In the genomic region with DNA sequence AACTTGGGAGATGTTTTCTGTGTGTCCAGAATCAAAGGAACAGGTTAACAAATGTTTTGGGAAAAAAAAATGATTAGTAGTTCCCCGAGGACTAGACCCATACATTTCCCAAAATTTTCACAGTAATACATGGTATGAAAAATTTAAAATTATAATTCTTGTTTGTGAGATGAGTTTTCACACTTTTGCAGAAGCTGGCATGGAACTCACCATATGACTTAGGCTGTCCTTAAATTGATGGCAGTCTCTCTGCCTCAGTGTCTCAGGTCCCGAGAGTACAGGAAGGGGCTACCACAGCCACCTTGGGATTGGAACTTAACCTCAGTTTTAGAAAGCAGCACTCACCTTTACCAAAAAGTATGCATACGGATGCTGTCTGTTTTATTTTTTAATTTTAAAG, we compare ENCODE assay signal across 23 mouse cellular contexts.
A peak's percentile ranks its signal among the peaks of the same experiment; 100 is the strongest.
DNase-seq lines count a peak whose midpoint lies in the region; ATAC-seq and TF ChIP-seq lines count a peak whose summit lies in the region.
"Had no signal": no experiment of that assay in that cellular context is flagged by ENCODE, and none has a peak within 500 bp of the region (broad histone marks: within the 10 kb centered on the region; RNA-seq: fewer than 3 reads in every experiment).

No protein-coding gene starts in this region.

- no peaks in the 10 kb centered on the region for H3K4me1 ChIP-seq in forebrain, postnatal 0 days (ENCODE audit: insufficient read depth)
- H3K4me1 ChIP-seq in forebrain, embryonic 14.5 days (ENCODE audit: control insufficient read depth, insufficient read depth, low read length), result no peaks in the 10 kb centered on the region
- H3K4me1 ChIP-seq: embryonic facial prominence, embryonic 10.5 days; embryonic facial prominence, embryonic 12.5 days; forebrain, embryonic 13.5 days had no signal

- no peak for ATAC-seq in forebrain, postnatal 0 days
- no peak for ATAC-seq in forebrain, embryonic 14.5 days
- ATAC-seq: activated CD4-positive, CD25-positive, alpha-beta regulatory T cell, adult 4 months; CD4-positive, CD25-positive, alpha-beta regulatory T cell, adult 4 months; forebrain, embryonic 13.5 days; forebrain, embryonic 16.5 days; Patski had no signal

- no peak overlapping the region for H3K27ac ChIP-seq in forebrain, postnatal 0 days (ENCODE audit: low read depth, low read length)
- H3K27ac ChIP-seq in forebrain, embryonic 14.5 days (ENCODE audit: low read depth, low read length), result no peak overlapping the region
- 0 out of 2 replicates have a peak overlapping the region, but pooled peaks have one; percentile 8 for H3K27ac ChIP-seq in layer of hippocampus, adult 2 months
- H3K27ac ChIP-seq: embryonic facial prominence, embryonic 10.5 days; embryonic facial prominence, embryonic 12.5 days; forebrain, embryonic 13.5 days had no signal

- WGBS in forebrain, postnatal 0 days, result 68% methylated on average over 3 of the region's 3 CpGs
- 82% methylated on average over 3 of the region's 3 CpGs for WGBS in forebrain, embryonic 14.5 days

- H3K27me3 ChIP-seq in forebrain, postnatal 0 days (ENCODE audit: insufficient read depth, low read length), result no peaks in the 10 kb centered on the region
- H3K27me3 ChIP-seq in forebrain, embryonic 14.5 days (replicated peaks; ENCODE audit: control insufficient read depth, insufficient read depth, low read length), result no peaks in the 10 kb centered on the region
- H3K27me3 ChIP-seq: CH12.LX; embryonic facial prominence, embryonic 12.5 days; forebrain, embryonic 13.5 days; Patski had no signal

- H3K9ac ChIP-seq in forebrain, postnatal 0 days, result no peak overlapping the region
- no peak overlapping the region for H3K9ac ChIP-seq in forebrain, embryonic 14.5 days (ENCODE audit: low read length)
- H3K9ac ChIP-seq: embryonic facial prominence, embryonic 12.5 days; forebrain, embryonic 13.5 days had no signal

- no peak for TF ChIP-seq CTCF in forebrain, postnatal 0 days (IDR thresholded peaks at IDR 0.05; ENCODE audit: low read depth)
- TF ChIP-seq CTCF in layer of hippocampus, adult 2 months (conservative IDR thresholded peaks at IDR 0.05), result no peak

- no peaks in the 10 kb centered on the region for H3K9me3 ChIP-seq in forebrain, postnatal 0 days (ENCODE audit: low read length)
- no peaks in the 10 kb centered on the region for H3K9me3 ChIP-seq in forebrain, embryonic 14.5 days (replicated peaks; ENCODE audit: control insufficient read depth, low read length)
- H3K9me3 ChIP-seq: embryonic facial prominence, embryonic 10.5 days; embryonic facial prominence, embryonic 12.5 days; forebrain, embryonic 13.5 days; G1E had no signal

- H3K36me3 ChIP-seq in forebrain, postnatal 0 days (ENCODE audit: insufficient read depth), result no peaks in the 10 kb centered on the region
- no peaks in the 10 kb centered on the region for H3K36me3 ChIP-seq in forebrain, embryonic 14.5 days (ENCODE audit: control insufficient read depth, insufficient read depth, low read length)
- H3K36me3 ChIP-seq: embryonic facial prominence, embryonic 10.5 days; embryonic facial prominence, embryonic 12.5 days; G1E had no signal

- no peak overlapping the region for H3K4me2 ChIP-seq in forebrain, postnatal 0 days (ENCODE audit: low read depth)
- H3K4me2 ChIP-seq in forebrain, embryonic 14.5 days (ENCODE audit: low read length), result no peak overlapping the region
- H3K4me2 ChIP-seq: embryonic facial prominence, embryonic 12.5 days; forebrain, embryonic 13.5 days had no signal

- no peak overlapping the region for H3K4me3 ChIP-seq in forebrain, postnatal 0 days (ENCODE audit: low read depth, low read length)
- H3K4me3 ChIP-seq in forebrain, embryonic 14.5 days (ENCODE audit: low read depth, low read length), result no peak overlapping the region
- H3K4me3 ChIP-seq in layer of hippocampus, adult 2 months, result no peak overlapping the region
- H3K4me3 ChIP-seq: embryonic facial prominence, embryonic 10.5 days; embryonic facial prominence, embryonic 12.5 days; forebrain, embryonic 13.5 days had no signal

- peak; percentile 7 for DNase-seq in forebrain, postnatal 0 days
- DNase-seq in forebrain, embryonic 14.5 days (ENCODE audit: low spot score), result no peak
- DNase-seq in layer of hippocampus, adult 2 months (ENCODE audit: low spot score in 2 of 2), result no peak
- no peak for DNase-seq in layer of hippocampus, adult 11-12 months (ENCODE audit: low spot score)
- peak; percentile 50 for DNase-seq in brain, adult 2 months (ENCODE audit: low read depth, low spot score)
- DNase-seq: adrenal gland, adult 8-10 months; adrenal gland, postnatal 14 days; adrenal gland, postnatal 36 days; B cell, adult 2 months; cerebellum, adult 11 months; cerebellum, adult 18-20 months; cerebellum, adult 9-10 months; cerebellum, postnatal 10 days; cerebellum, postnatal 25 days had no signal

Comparison
In these comparisons a context has a peak if more than half of its experiments do, and no peak if none do; other contexts are left out.
1. DNase-seq: peak in forebrain, postnatal 0 days (single experiment) and brain, adult 2 months (single experiment); none in forebrain, embryonic 14.5 days (single experiment), layer of hippocampus, adult 2 months (0 of 2) and layer of hippocampus, adult 11-12 months (single experiment).